Mouse (Mus musculus): ENCODE results near the gene Tbcd. TPM values are rescaled to one million over a fixed set of nuclear protein-coding genes. Genes with fewer than 3 reads are reported as not detected.
A peak's percentile ranks its signal among the peaks of the same experiment; 100 is the strongest.

Gene Tbcd
- polyA plus RNA-seq, 1 experiment from 2014 or later = 16.6 TPM

DNA sequence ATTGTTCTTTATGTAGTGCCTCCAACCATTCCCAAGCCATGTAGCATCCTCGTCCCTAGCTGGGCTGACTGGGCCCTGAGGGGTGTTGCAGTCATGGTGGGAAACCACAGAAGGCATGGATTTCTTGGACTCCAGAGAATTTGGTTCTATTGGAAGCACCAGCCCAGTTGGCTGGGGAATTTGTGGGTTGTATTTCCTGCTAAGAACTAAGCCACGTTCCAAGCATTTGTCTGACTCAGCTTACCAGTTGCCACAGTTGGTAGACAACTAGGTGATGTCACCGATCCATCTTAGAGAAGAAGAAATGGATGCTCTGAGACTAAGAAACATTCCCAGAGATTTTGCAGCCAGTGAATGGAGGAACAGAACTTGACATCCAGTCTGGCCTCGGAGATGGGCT lies 10.1 kb upstream of the Tbcd start:
- no peak overlapping the region for H3K27ac ChIP-seq (replicated peaks in 1 of 2; ENCODE audit: control insufficient read depth in 1 of 2, insufficient read depth in 1 of 2, low read depth in 2 of 2, low read length in 2 of 2)
- H3K27me3 ChIP-seq (ENCODE audit: control insufficient read depth, insufficient read depth, low read length) = no peaks in the 10 kb centered on the region; the same call in 1 of the 2 replicates
- WGBS = 87% methylated on average over 4 of the region's 4 CpGs
- H3K36me3 ChIP-seq (ENCODE audit: control insufficient read depth, insufficient read depth, low read length) = no peaks in the 10 kb centered on the region
- H3K4me3 ChIP-seq (ENCODE audit: control insufficient read depth in 1 of 2, insufficient read depth in 1 of 2, low read depth in 1 of 2, low read length in 2 of 2) = no peak overlapping the region
- H3K4me2 ChIP-seq (ENCODE audit: low read length) = no peak overlapping the region
- H3K9ac ChIP-seq (ENCODE audit: low read length) = no peak overlapping the region
- ATAC-seq (ENCODE audit: insufficient number of reproducible peaks, insufficient read depth, low FRiP score, low read depth) = no peak
- no peaks in the 10 kb centered on the region for H3K4me1 ChIP-seq (ENCODE audit: control insufficient read depth in 2 of 2, insufficient read depth in 2 of 2, low read length in 2 of 2)
- no peaks in the 10 kb centered on the region for H3K9me3 ChIP-seq (ENCODE audit: control insufficient read depth, low read length)

DNA sequence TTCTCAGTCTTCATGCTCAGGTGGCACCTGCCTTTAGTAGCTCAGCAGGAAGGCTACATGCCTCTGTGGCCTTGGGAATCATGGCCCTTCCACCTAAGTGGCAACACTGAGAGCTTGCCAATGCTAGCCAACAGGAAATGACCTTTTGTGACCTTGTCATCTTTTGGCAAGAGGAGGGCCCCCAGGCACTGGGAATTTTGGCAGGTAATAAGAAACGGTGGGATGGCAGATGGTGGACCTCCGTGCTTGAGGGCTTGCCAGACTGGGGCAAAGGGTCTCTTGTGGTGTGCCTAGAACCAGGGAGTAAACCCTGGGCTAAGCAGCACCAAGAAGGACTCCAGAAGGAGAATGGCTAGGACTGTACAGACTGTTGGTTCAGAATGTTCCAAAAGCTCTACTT lies 9.7 kb upstream of the Tbcd start:
- 59% methylated on average over 2 of the region's 2 CpGs for WGBS
- ATAC-seq (ENCODE audit: insufficient number of reproducible peaks, insufficient read depth, low FRiP score, low read depth) = no peak
- H3K27me3 ChIP-seq (ENCODE audit: control insufficient read depth, insufficient read depth, low read length) = no peaks in the 10 kb centered on the region; the same call in 1 of the 2 replicates
- H3K4me3 ChIP-seq (ENCODE audit: control insufficient read depth in 1 of 2, insufficient read depth in 1 of 2, low read depth in 1 of 2, low read length in 2 of 2) = no peak overlapping the region
- no peak overlapping the region for H3K27ac ChIP-seq (replicated peaks in 1 of 2; ENCODE audit: control insufficient read depth in 1 of 2, insufficient read depth in 1 of 2, low read depth in 2 of 2, low read length in 2 of 2)
- no peak overlapping the region for H3K4me2 ChIP-seq (ENCODE audit: low read length)
- H3K36me3 ChIP-seq (ENCODE audit: control insufficient read depth, insufficient read depth, low read length) = no peaks in the 10 kb centered on the region
- H3K9ac ChIP-seq (ENCODE audit: low read length) = no peak overlapping the region
- H3K9me3 ChIP-seq (ENCODE audit: control insufficient read depth, low read length) = no peaks in the 10 kb centered on the region
- H3K4me1 ChIP-seq (ENCODE audit: control insufficient read depth in 2 of 2, insufficient read depth in 2 of 2, low read length in 2 of 2) = no peaks in the 10 kb centered on the region

DNA sequence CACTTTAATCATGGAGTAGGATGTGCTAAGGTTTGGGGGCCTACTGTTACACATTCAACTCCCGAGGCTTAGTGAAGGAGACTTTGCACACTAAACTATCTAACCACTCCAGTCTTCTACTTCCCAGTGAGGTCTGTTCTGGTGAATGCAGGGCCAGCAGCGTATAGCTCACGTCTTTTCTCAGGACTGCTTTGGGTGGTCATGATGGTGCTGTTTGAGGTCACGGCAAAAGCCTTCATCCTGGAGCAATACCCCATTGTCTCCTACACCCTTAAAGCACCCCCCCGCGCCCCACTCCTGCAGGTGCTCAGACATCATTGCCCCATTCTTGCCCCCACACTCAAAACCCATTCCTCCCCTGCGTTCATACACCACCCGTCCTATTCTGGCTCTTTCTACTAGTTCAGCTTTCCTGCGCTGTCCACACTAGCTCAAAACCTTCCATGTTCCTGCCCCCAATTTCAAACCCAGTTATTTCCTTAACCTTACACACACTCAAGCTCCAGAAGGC lies 478 bp upstream of the Tbcd start:
- Histone ChIP-seq H3K4me1 (ENCODE audit: control insufficient read depth in 2 of 2, insufficient read depth in 2 of 2, low read length in 2 of 2) (peaks cover 2 to 7% of the 10 kb centered on the region in 2 experiments; a peak in 2 of 4 replicates), H3K9ac (ENCODE audit: low read length) (peak overlapping the region; percentile 45), H3K9me3 (ENCODE audit: control insufficient read depth, low read length) (no peaks in the 10 kb centered on the region), H3K27me3 (ENCODE audit: control insufficient read depth, insufficient read depth, low read length) (no peaks in the 10 kb centered on the region), H3K4me2 (ENCODE audit: low read length) (peak overlapping the region; percentile 77), H3K27ac (replicated peaks in 1 of 2; ENCODE audit: control insufficient read depth in 1 of 2, insufficient read depth in 1 of 2, low read depth in 2 of 2, low read length in 2 of 2) (no peak overlapping the region), H3K36me3 (ENCODE audit: control insufficient read depth, insufficient read depth, low read length) (peaks cover 6% of the 10 kb centered on the region), H3K4me3 (ENCODE audit: control insufficient read depth in 1 of 2, insufficient read depth in 1 of 2, low read depth in 1 of 2, low read length in 2 of 2) (peak overlapping the region; percentile 75 to 78)
- WGBS = 24% methylated on average over 9 of the region's 9 CpGs
- no peak for ATAC-seq (ENCODE audit: insufficient number of reproducible peaks, insufficient read depth, low FRiP score, low read depth)

DNA sequence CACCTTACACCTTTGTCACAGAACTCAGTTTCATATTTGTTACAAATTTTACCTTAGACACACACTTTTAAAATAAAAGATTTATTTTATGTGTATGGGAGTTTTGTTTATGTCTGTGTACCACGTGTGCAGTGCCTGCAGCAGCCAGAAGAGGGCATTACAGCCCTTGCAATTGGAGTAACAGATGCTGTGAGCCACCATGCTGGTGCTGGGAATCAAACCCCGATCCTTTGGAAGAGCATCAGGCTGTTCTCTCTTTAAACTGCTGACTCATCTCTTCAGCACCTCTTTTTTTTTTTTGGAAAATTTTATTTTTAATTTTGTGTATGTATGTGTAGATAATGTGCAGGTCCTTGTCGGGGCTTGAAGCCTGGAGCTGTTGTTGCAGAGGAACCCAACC lies 6.1 kb downstream of the Tbcd start:
- Histone ChIP-seq H3K36me3 (ENCODE audit: control insufficient read depth, insufficient read depth, low read length) (peaks cover 53% of the 10 kb centered on the region), H3K9ac (ENCODE audit: low read length) (no peak overlapping the region), H3K27ac (replicated peaks in 1 of 2; ENCODE audit: control insufficient read depth in 1 of 2, insufficient read depth in 1 of 2, low read depth in 2 of 2, low read length in 2 of 2) (no peak overlapping the region), H3K4me3 (ENCODE audit: control insufficient read depth in 1 of 2, insufficient read depth in 1 of 2, low read depth in 1 of 2, low read length in 2 of 2) (no peak overlapping the region), H3K9me3 (ENCODE audit: control insufficient read depth, low read length) (no peaks in the 10 kb centered on the region), H3K4me1 (ENCODE audit: control insufficient read depth in 2 of 2, insufficient read depth in 2 of 2, low read length in 2 of 2) (0 out of 4 replicates have a peak, but pooled peaks cover 0 to 1% of the 10 kb centered on the region in 2 experiments), H3K27me3 (ENCODE audit: control insufficient read depth, insufficient read depth, low read length) (no peaks in the 10 kb centered on the region), H3K4me2 (ENCODE audit: low read length) (no peak overlapping the region)
- no peak for ATAC-seq (ENCODE audit: insufficient number of reproducible peaks, insufficient read depth, low FRiP score, low read depth)
- 88% methylated on average over 3 of the region's 3 CpGs for WGBS

DNA sequence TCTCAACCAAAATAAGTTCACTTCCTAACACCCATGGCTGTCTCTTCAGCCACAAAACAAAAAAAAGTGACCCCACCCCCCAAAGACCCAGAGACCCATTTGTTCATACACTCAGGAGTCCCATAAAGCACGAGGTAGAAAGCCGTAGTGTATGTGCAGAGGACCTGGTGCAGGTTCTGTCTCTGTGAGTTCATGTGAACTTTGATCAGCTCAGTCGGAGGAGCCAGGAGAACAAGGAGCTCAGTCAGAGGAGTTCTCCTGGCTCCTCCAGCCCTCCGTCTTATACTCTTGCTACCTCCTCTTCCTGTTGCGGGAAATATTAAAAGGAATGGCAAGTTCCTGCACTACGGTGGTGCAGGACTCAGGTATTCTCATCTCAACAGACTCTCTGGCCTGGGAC lies 15.7 kb downstream of the Tbcd start:
- WGBS = 89% methylated on average over 6 of the region's 6 CpGs
- Histone ChIP-seq H3K4me1 (ENCODE audit: control insufficient read depth in 2 of 2, insufficient read depth in 2 of 2, low read length in 2 of 2) (no peaks in the 10 kb centered on the region), H3K4me2 (ENCODE audit: low read length) (no peak overlapping the region), H3K36me3 (ENCODE audit: control insufficient read depth, insufficient read depth, low read length) (peaks cover 47% of the 10 kb centered on the region), H3K27me3 (ENCODE audit: control insufficient read depth, insufficient read depth, low read length) (no peaks in the 10 kb centered on the region), H3K4me3 (ENCODE audit: control insufficient read depth in 1 of 2, insufficient read depth in 1 of 2, low read depth in 1 of 2, low read length in 2 of 2) (no peak overlapping the region), H3K27ac (replicated peaks in 1 of 2; ENCODE audit: control insufficient read depth in 1 of 2, insufficient read depth in 1 of 2, low read depth in 2 of 2, low read length in 2 of 2) (no peak overlapping the region), H3K9me3 (ENCODE audit: control insufficient read depth, low read length) (no peaks in the 10 kb centered on the region), H3K9ac (ENCODE audit: low read length) (no peak overlapping the region)
- no peak for ATAC-seq (ENCODE audit: insufficient number of reproducible peaks, insufficient read depth, low FRiP score, low read depth)

DNA sequence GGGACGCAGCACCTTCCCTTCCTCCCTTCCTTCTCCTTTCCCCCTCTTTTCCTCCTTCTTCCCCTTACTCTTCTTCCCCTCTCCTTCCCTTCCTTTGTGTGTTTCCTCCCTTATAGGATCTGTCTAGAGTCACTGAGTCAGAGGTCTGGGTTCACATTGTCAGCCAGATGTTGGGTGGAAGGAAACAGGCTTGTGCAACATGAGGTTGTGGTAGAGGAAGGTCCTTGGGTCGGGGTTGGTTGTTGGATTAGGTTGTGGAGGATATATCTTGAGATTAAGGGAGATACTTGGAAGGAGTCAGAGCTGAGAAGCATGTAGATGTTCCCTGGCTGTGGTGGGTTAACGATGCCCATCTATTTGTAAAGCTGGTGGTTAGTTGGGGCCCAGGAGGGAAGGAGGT lies 23.1 kb downstream of the Tbcd start:
- WGBS = 78% methylated on average over 3 of the region's 3 CpGs
- H3K27me3 ChIP-seq (ENCODE audit: control insufficient read depth, insufficient read depth, low read length) = no peaks in the 10 kb centered on the region
- H3K9ac ChIP-seq (ENCODE audit: low read length) = no peak overlapping the region
- H3K4me3 ChIP-seq (ENCODE audit: control insufficient read depth in 1 of 2, insufficient read depth in 1 of 2, low read depth in 1 of 2, low read length in 2 of 2) = no peak overlapping the region
- no peak overlapping the region for H3K4me2 ChIP-seq (ENCODE audit: low read length)
- H3K4me1 ChIP-seq (ENCODE audit: control insufficient read depth in 2 of 2, insufficient read depth in 2 of 2, low read length in 2 of 2) = no peaks in the 10 kb centered on the region
- H3K27ac ChIP-seq (replicated peaks in 1 of 2; ENCODE audit: control insufficient read depth in 1 of 2, insufficient read depth in 1 of 2, low read depth in 2 of 2, low read length in 2 of 2) = no peak overlapping the region
- peaks cover 28% of the 10 kb centered on the region for H3K36me3 ChIP-seq (ENCODE audit: control insufficient read depth, insufficient read depth, low read length)
- ATAC-seq (ENCODE audit: insufficient number of reproducible peaks, insufficient read depth, low FRiP score, low read depth) = no peak
- H3K9me3 ChIP-seq (ENCODE audit: control insufficient read depth, low read length) = no peaks in the 10 kb centered on the region

DNA sequence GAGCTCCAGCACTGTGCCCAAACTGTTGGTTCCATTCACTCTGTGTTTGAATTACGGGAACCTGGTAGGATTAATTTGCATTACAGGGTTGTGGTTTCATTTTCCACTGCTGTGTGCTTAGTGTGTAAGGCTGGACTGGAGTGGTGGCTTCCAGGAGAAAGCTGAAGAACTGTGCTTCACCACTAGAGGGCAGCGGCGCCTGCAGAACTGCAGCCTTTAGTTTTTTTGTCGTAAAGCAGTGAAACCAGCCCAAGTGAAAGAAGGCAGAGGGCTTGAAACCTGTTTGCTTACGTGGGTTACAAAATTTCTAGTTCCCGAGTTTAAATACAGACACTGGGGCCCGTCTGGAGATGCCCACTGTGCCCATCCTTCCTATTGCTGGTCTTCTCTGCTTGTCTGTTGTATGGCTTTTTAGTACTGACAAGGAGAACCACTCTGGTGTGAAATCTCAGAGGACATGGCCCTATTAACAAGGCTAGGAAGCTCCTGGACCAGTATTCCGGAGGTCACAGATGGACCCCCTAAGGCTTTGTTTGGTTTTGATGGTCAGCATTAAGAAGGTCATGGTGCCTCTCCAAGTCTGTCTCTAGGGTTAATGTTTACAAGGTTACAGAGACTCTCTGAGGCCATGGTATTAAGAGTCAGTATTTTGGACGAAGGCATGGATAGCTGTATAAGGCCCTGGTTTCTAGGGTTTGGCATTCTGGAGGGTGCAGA lies 24.1 kb downstream of the Tbcd start:
- H3K4me3 ChIP-seq (ENCODE audit: control insufficient read depth in 1 of 2, insufficient read depth in 1 of 2, low read depth in 1 of 2, low read length in 2 of 2) = no peak overlapping the region
- ATAC-seq (ENCODE audit: insufficient number of reproducible peaks, insufficient read depth, low FRiP score, low read depth) = no peak
- no peaks in the 10 kb centered on the region for H3K27me3 ChIP-seq (ENCODE audit: control insufficient read depth, insufficient read depth, low read length)
- peaks cover 26% of the 10 kb centered on the region for H3K36me3 ChIP-seq (ENCODE audit: control insufficient read depth, insufficient read depth, low read length)
- no peak overlapping the region for H3K9ac ChIP-seq (ENCODE audit: low read length)
- 27% methylated on average over 9 of the region's 9 CpGs for WGBS
- H3K4me1 ChIP-seq (ENCODE audit: control insufficient read depth in 2 of 2, insufficient read depth in 2 of 2, low read length in 2 of 2) = no peaks in the 10 kb centered on the region
- H3K9me3 ChIP-seq (ENCODE audit: control insufficient read depth, low read length) = no peaks in the 10 kb centered on the region
- H3K4me2 ChIP-seq (ENCODE audit: low read length) = no peak overlapping the region
- no peak overlapping the region for H3K27ac ChIP-seq (replicated peaks in 1 of 2; ENCODE audit: control insufficient read depth in 1 of 2, insufficient read depth in 1 of 2, low read depth in 2 of 2, low read length in 2 of 2)
